In the genomic region with DNA sequence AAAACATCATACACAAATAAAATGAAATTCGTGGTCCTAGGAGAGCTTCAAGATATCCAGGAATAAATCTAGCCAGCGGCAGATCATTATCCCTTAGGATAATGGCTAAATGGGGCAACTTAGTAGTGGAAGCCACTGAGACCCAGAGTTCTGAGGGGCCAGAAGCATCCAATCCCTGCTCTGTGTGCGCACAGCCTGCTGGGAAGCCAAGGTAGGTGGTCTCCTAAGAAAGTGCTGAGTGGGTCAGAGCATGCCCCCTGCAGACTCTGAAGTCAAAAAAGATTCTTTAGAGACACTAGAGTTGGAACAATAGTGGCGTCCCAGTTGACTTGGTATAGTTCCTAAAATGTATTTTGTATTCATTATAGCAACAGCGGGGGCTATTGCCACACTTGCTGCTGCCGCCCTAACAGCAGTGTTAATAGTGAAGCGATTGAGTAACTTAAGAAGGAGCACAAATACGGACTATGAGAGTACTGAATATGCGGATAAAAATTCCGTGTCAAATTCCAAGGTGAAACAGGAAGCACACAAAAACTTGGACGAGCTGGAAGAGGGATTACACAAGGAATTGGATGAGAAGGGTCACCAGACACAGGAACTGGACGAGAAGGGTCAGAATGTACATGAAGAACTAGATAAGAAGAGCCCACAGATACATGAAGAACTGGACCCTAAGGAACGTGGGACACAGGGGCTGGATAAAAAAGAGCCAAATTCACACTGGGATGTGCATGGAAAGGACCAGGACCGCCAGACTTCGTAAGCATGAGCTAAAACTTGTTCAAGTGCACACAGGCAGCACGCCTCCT, we compare ENCODE assay signal across 8 mouse cellular contexts. TPM values are rescaled to one million over a fixed set of nuclear protein-coding genes. Genes with fewer than 3 reads are reported as not detected.
A peak's percentile ranks its signal among the peaks of the same experiment; 100 is the strongest.
DNase-seq lines count a peak whose midpoint lies in the region; ATAC-seq lines count a peak whose summit lies in the region.

A gene (plus strand): TSS at position 472 of the 812 bp plus-strand sequence.

- peak within 1 kb of the TSS; percentile 64 for H3K4me2 ChIP-seq in hindbrain, embryonic 14.5 days (replicated peaks)
- H3K4me2 ChIP-seq in liver, embryonic 15.5 days, result peak within 1 kb of the TSS; percentile 99
- peak within 1 kb of the TSS; percentile 80 for H3K4me2 ChIP-seq in neural tube, embryonic 14.5 days (ENCODE audit: low read depth, low read length)

- no peaks in the 10 kb centered on the region for H3K9me3 ChIP-seq in erythroblast, embryonic 14.5 days (ENCODE audit: control insufficient read depth, low read length)
- H3K9me3 ChIP-seq in hindbrain, embryonic 14.5 days (ENCODE audit: control insufficient read depth, low read length), result no peaks in the 10 kb centered on the region
- H3K9me3 ChIP-seq in liver, embryonic 15.5 days (replicated peaks), result no peaks in the 10 kb centered on the region
- H3K9me3 ChIP-seq in neural tube, embryonic 14.5 days (ENCODE audit: control insufficient read depth, low read length), result no peaks in the 10 kb centered on the region

- ATAC-seq in hindbrain, embryonic 14.5 days (ENCODE audit: low FRiP score), result no peak
- no peak for ATAC-seq in liver, embryonic 15.5 days (ENCODE audit: insufficient read depth)
- no peak for ATAC-seq in neural tube, embryonic 14.5 days (ENCODE audit: low read depth)

- 14% methylated on average over 16 of the region's 16 CpGs for WGBS in hindbrain, embryonic 14.5 days
- 29% methylated on average over 16 of the region's 16 CpGs for WGBS in liver, embryonic 15.5 days (ENCODE audit: insufficient replicate concordance)
- WGBS in neural tube, embryonic 14.5 days, result 21% methylated on average over 16 of the region's 16 CpGs

- peaks cover 6% of the 10 kb centered on the region for H3K27me3 ChIP-seq in erythroblast, embryonic 14.5 days (ENCODE audit: control insufficient read depth)
- no peaks in the 10 kb centered on the region for H3K27me3 ChIP-seq in hindbrain, embryonic 14.5 days (ENCODE audit: control insufficient read depth, insufficient read depth, low read length)
- peaks cover 3% of the 10 kb centered on the region; the same call in 1 of the 2 replicates for H3K27me3 ChIP-seq in liver, embryonic 15.5 days
- no peaks in the 10 kb centered on the region for H3K27me3 ChIP-seq in neural tube, embryonic 14.5 days (ENCODE audit: control insufficient read depth, insufficient read depth, low read length)

- H3K36me3 ChIP-seq in erythroblast, embryonic 14.5 days (ENCODE audit: control insufficient read depth), result peaks cover 2% of the 10 kb centered on the region; the same call in 1 of the 2 replicates
- no peaks in the 10 kb centered on the region for H3K36me3 ChIP-seq in hindbrain, embryonic 14.5 days (replicated peaks; ENCODE audit: control insufficient read depth, insufficient read depth)
- no peaks in the 10 kb centered on the region for H3K36me3 ChIP-seq in liver, embryonic 15.5 days (replicated peaks)
- no peaks in the 10 kb centered on the region for H3K36me3 ChIP-seq in neural tube, embryonic 14.5 days (ENCODE audit: control insufficient read depth, insufficient read depth, low read length)

- intact Hi-C loops in gastrocnemius, postnatal 36 days (cut with DNase I), result no loop called here

- H3K4me1 ChIP-seq in erythroblast, embryonic 14.5 days (ENCODE audit: control insufficient read depth), result peaks cover 28% of the 10 kb centered on the region
- H3K4me1 ChIP-seq in hindbrain, embryonic 14.5 days (replicated peaks; ENCODE audit: control insufficient read depth, insufficient read depth, low read length), result peaks cover 16% of the 10 kb centered on the region
- peaks cover 21% of the 10 kb centered on the region for H3K4me1 ChIP-seq in liver, embryonic 15.5 days (replicated peaks)
- peaks cover 6% of the 10 kb centered on the region for H3K4me1 ChIP-seq in neural tube, embryonic 14.5 days (ENCODE audit: control insufficient read depth, insufficient read depth, low read length)

- DNase-seq in gastrocnemius, postnatal 4 days (ENCODE audit: low spot score in 2 of 2), result no peak
- no peak for DNase-seq in gastrocnemius, postnatal 36 days
- DNase-seq in adrenal gland, adult 18-20 months (ENCODE audit: low spot score in 2 of 2), result no peak
- DNase-seq in hindbrain, embryonic 14.5 days (ENCODE audit: low spot score), result no peak
- no peak for DNase-seq in ovary, postnatal 10 days (ENCODE audit: low spot score)

- peak within 1 kb of the TSS; percentile 87 for H3K9ac ChIP-seq in hindbrain, embryonic 14.5 days
- H3K9ac ChIP-seq in liver, embryonic 15.5 days, result peak within 1 kb of the TSS; percentile 97
- H3K9ac ChIP-seq in neural tube, embryonic 14.5 days (replicated peaks; ENCODE audit: low read depth, low read length), result peak within 1 kb of the TSS; percentile 82

- H3K4me3 ChIP-seq in erythroblast, embryonic 14.5 days (replicated peaks), result peak within 1 kb of the TSS; percentile 90
- peak within 1 kb of the TSS; percentile 81 for H3K4me3 ChIP-seq in hindbrain, embryonic 14.5 days (replicated peaks; ENCODE audit: low read length)
- H3K4me3 ChIP-seq in liver, embryonic 15.5 days (replicated peaks), result peak within 1 kb of the TSS; percentile 98
- peak within 1 kb of the TSS; percentile 91 for H3K4me3 ChIP-seq in neural tube, embryonic 14.5 days (ENCODE audit: low read depth, low read length)

- H3K27ac ChIP-seq in hindbrain, embryonic 14.5 days, result peak within 1 kb of the TSS; percentile 91
- peak within 1 kb of the TSS; percentile 96 for H3K27ac ChIP-seq in liver, embryonic 15.5 days (replicated peaks)
- H3K27ac ChIP-seq in neural tube, embryonic 14.5 days (ENCODE audit: low read depth, low read length), result peak within 1 kb of the TSS; percentile 92

RNA-seq across cellular contexts. Expression of the gene that starts here (rescaled TPM):
- 10 to 100 TPM; 10.3 to 13.7 TPM for total RNA-seq in gastrocnemius, postnatal 4 days (2021)
- total RNA-seq in gastrocnemius, postnatal 36 days (2021), result 1 to 10 TPM; 5.6 to 6.2 TPM
- total RNA-seq in adrenal gland, adult 18-20 months (2021), result 100 to 1,000 TPM; 102 to 160 TPM
- polyA plus RNA-seq in erythroblast, embryonic 14.5 days (2012), result 0.32 and 0.66 TPM in 2 replicates
- polyA plus RNA-seq in hindbrain, embryonic 14.5 days (2014; fragmentation: Nextera tagmentation; extraction: Ambion mirVana), result 56.0 and 65.4 TPM in 2 replicates
- polyA plus RNA-seq in liver, embryonic 15.5 days (2015; fragmentation: Nextera tagmentation; extraction: Ambion mirVana), result 17.6 and 18.1 TPM in 2 replicates
- polyA plus RNA-seq in neural tube, embryonic 14.5 days (2014; fragmentation: Nextera tagmentation; extraction: Ambion mirVana), result 51.9 and 56.9 TPM in 2 replicates

Comparison
In these comparisons a context has a peak if more than half of its experiments do, and no peak if none do; other contexts are left out.
1. RNA of the gene that starts here (total RNA-seq): 102 to 160 TPM in adrenal gland, adult 18-20 months; 10.3 to 13.7 TPM in gastrocnemius, postnatal 4 days and 5.6 to 6.2 TPM in gastrocnemius, postnatal 36 days; every median in the first group is over 4 times any median in the second.
2. RNA of the gene that starts here (polyA plus RNA-seq): 51.9 to 56.9 TPM in neural tube, embryonic 14.5 days, 56.0 to 65.4 TPM in hindbrain, embryonic 14.5 days and 17.6 to 18.1 TPM in liver, embryonic 15.5 days; 0.32 to 0.66 TPM in erythroblast, embryonic 14.5 days; every median in the first group is over 10 times any median in the second.
3. Peak in every context shown above with its lines, with median percentiles within 50 percentile points of each other: H3K4me3 ChIP-seq, H3K27ac ChIP-seq, H3K4me2 ChIP-seq and H3K9ac ChIP-seq.